Mouse (Mus musculus): Measurements from ENCODE around the gene Dll4.

GRCm38 (mm10) chr2:119300819-119301493, 24.6 kb upstream of the Dll4 start:
- TF ChIP-seq CTCF (IDR thresholded peaks at IDR 0.05) (no peak), EP300 (IDR thresholded peaks at IDR 0.05) (peak; percentile 17; the same call in 1 of the 2 replicates)

All from lung, postnatal 0 days (tissue).